Mouse (Mus musculus): ENCODE data around the gene Sprr2f.

The Sprr2f gene

GRCm38 (mm10) chr3:92364887-92365286 lies at the start of gene Sprr2f:
Gene Sprr2f, plus strand, starts transcription at chr3:92365187.
- DNase-seq (ENCODE audit: low read depth, low spot score): no peak

GRCm38 (mm10) chr3:92316320-92316719 lies 48.7 kb upstream of the Sprr2f start, which contains the start of gene Sprr2b:
Gene Sprr2b, plus strand, starts transcription at chr3:92316620.
- DNase-seq (ENCODE audit: low read depth, low spot score): no peak

- DNase-seq (ENCODE audit: low read depth, low spot score): no peak
These were observed 47.6 kb upstream of the Sprr2f start for GRCm38 (mm10) chr3:92317384-92317783.

DNA sequence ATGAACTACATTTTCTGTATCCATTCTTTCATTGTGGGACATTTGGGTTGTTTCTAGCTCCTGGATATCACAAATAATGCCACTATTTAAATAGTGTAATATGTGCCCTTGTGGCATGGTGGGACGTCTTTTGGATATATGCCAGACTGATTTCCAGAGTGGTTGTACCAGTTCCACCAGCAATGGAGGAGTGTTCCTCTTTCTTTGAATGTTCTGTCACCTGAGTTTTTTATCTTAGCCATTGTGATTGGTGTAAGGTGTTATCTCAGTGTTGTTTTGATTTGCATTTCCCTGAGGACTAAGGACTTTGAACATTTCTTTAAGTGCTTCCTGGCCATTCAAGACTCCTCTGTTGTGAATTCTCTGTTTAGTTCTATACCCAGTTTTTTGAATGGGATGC lies 28.7 kb upstream of the Sprr2f start:
- DNase-seq (ENCODE audit: low read depth, low spot score): no peak

DNA sequence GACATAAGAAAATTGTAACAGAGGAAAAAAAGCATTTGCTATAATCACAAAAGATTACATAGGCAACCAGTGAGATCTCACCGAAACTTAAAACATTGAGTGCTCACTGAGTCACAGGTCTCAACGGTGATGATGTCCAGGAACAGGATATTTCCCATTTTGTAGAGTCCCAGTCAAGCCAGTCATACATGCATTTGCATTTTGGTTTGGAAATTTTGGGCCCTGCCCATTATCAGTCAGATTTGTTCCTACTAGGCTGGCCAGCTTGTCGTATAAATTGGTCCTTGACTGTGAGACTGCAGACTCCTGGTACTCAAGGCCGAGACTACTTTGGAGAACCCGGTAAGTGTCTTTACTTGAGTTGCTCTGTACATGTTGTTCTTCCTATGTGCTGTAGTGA lies 26.1 kb upstream of the Sprr2f start, which contains the start of gene Sprr2d:
Sprr2d (plus strand) TSS at position 301 of the 400 bp plus-strand sequence.
- DNase-seq (ENCODE audit: low read depth, low spot score): no peak

DNA sequence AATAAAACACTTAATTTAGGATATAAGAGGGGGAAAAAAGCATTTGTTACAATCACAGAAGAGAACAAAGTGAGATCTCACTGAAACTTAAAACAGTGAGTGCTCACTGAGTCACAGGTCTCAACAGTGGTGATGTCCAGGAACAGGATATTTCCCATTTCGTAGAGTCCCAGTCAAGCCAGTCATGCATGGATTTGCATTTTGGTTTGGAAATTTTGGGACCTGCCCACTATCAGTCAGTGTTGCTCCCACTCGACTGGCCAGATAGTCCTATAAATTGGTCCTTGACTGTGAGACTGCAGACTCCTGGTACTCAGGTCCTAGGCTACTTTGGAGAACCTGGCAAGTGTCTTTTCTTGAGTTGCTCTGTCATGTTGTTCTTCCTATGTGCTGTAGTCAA lies 13.1 kb upstream of the Sprr2f start, which contains the start of gene Sprr2e:
Sprr2e (plus strand) TSS at position 301 of the 400 bp plus-strand sequence.
- DNase-seq (ENCODE audit: low read depth, low spot score): no peak

- DNase-seq (ENCODE audit: low read depth, low spot score): no peak
These were observed 3.4 kb upstream of the Sprr2f start for GRCm38 (mm10) chr3:92361619-92362018.

- DNase-seq (ENCODE audit: low read depth, low spot score): no peak
These were observed 8.6 kb downstream of the Sprr2f start for GRCm38 (mm10) chr3:92373613-92374012.

- DNase-seq (ENCODE audit: low read depth, low spot score): no peak
These were observed 20.4 kb downstream of the Sprr2f start, which contains the start of gene Sprr2h for GRCm38 (mm10) chr3:92385385-92385784. Gene Sprr2h, plus strand, starts transcription at chr3:92385685.

DNA sequence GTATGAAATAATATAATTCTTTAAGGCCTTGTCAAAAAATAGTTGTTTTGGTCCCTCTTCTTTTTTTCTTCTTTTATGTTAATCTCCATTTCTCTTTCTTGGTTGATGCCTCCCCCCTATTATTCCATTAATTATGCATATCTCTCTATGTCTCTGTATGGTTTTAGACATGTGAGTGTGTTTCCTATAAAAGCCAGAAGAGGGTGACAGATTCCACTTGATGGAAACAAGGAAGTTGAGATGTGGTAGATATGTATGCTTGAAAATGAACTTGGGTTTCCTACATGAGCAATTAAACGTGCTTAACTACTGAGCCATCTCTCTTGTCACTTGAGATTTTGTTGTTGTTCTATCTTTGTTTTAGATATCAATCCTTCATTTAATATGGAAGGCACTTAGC lies 29.3 kb downstream of the Sprr2f start:
- DNase-seq (ENCODE audit: low read depth, low spot score): no peak

GRCm38 (mm10) chr3:92407691-92408090 lies 42.7 kb downstream of the Sprr2f start, which contains the start of gene Sprr2i:
Gene Sprr2i, plus strand, starts transcription at chr3:92407991.
- DNase-seq (ENCODE audit: low read depth, low spot score): no peak
